Mouse (Mus musculus) embryonic facial prominence, embryonic 15.5 days (tissue): ENCODE measurements at regions not wholly inside any gene's neighbourhood (a gene's known extent, or its start where the extent isn't known, plus 50 kb on each side); places are given as distances from the start of the nearest gene placed in this dataset.

ENCODE experiments used
- ATAC-seq: fragments of 200-750 bp; cut with Nextera tagmentation; 2 replicates; pipeline ENCODE4 v1.8.0; 2017; ENCODE audit warnings: low read depth, moderate TSS enrichment; ENCODE audit not compliant: insufficient number of reproducible peaks, low FRiP score, low TSS enrichment
- H3K27ac ChIP-seq: fragments of 300-500 bp; sonication (generic); replicated peaks from 2 replicates; pipeline ENCODE4 v1.5.1; 2015; ENCODE audit warnings: mild to moderate bottlenecking, inconsistent platforms
- H3K27me3 ChIP-seq: fragments of 300-500 bp; sonication (generic); 2 replicates; pipeline ENCODE4 v1.6.1; 2015; ENCODE audit warnings: inconsistent platforms
- H3K36me3 ChIP-seq: fragments of 300-500 bp; sonication (generic); 2 replicates; pipeline ENCODE4 v1.6.1; 2015; ENCODE audit warnings: mild to moderate bottlenecking, inconsistent platforms
- H3K4me1 ChIP-seq: fragments of 300-500 bp; sonication (generic); 2 replicates; pipeline ENCODE4 v1.6.1; 2015; ENCODE audit warnings: inconsistent platforms
- H3K4me2 ChIP-seq: fragments of 300-500 bp; sonication (generic); replicated peaks from 2 replicates; pipeline ENCODE4 v1.6.1; 2015; ENCODE audit warnings: mild to moderate bottlenecking, inconsistent platforms
- H3K4me3 ChIP-seq: fragments of 300-500 bp; sonication (generic); replicated peaks from 2 replicates; pipeline ENCODE4 v1.5.1; 2015; ENCODE audit warnings: mild to moderate bottlenecking, inconsistent platforms
- H3K9ac ChIP-seq: fragments of 300-500 bp; sonication (generic); 2 replicates; pipeline ENCODE4 v1.6.1; 2015; ENCODE audit warnings: inconsistent platforms
- H3K9me3 ChIP-seq: fragments of 300-500 bp; sonication (generic); replicated peaks from 2 replicates; pipeline ENCODE4 v1.6.1; 2016; ENCODE audit warnings: inconsistent platforms
- WGBS: fragments of 180-500 bp; shearing (Covaris S2); methylation state at CpG from one replicate; pipeline ENCODE4 v1.1.7; 2015; 5-methylcytosine and 5-hydroxymethylcytosine counted together

GRCm38 (mm10) chr2:11005806-11006205 lies 166.1 kb upstream of the Prkcq start:
- Histone ChIP-seq H3K4me1 (peaks cover 5% of the 10 kb centered on the region; the same call in 1 of the 2 replicates), H3K4me3 (no peak overlapping the region), H3K27ac (peak overlapping the region; percentile 28; the same call in 1 of the 2 replicates), H3K9ac (no peak overlapping the region), H3K9me3 (no peaks in the 10 kb centered on the region), H3K27me3 (no peaks in the 10 kb centered on the region), H3K36me3 (no peaks in the 10 kb centered on the region), H3K4me2 (no peak overlapping the region)
- 73% methylated on average over 2 of the region's 2 CpGs for WGBS
- no peak for ATAC-seq

- Histone ChIP-seq H3K27me3 (no peaks in the 10 kb centered on the region), H3K9me3 (no peaks in the 10 kb centered on the region), H3K4me3 (no peak overlapping the region), H3K27ac (no peak overlapping the region), H3K4me1 (no peaks in the 10 kb centered on the region), H3K36me3 (no peaks in the 10 kb centered on the region), H3K9ac (no peak overlapping the region), H3K4me2 (no peak overlapping the region)
- WGBS, result 69% methylated on average over 11 of the region's 11 CpGs
- no peak for ATAC-seq
Observed at GRCm38 (mm10) chr2:11011041-11011962, 160.6 kb upstream of the Prkcq start.

GRCm38 (mm10) chr2:11012312-11012860 lies 159.5 kb upstream of the Prkcq start:
- no peaks in the 10 kb centered on the region for H3K4me1 ChIP-seq
- ATAC-seq, result no peak
- H3K4me3 ChIP-seq, result no peak overlapping the region
- WGBS, result 54% methylated on average over 4 of the region's 4 CpGs
- no peaks in the 10 kb centered on the region for H3K36me3 ChIP-seq
- no peaks in the 10 kb centered on the region for H3K9me3 ChIP-seq
- H3K9ac ChIP-seq, result no peak overlapping the region
- no peak overlapping the region for H3K4me2 ChIP-seq
- no peak overlapping the region; the same call in 1 of the 2 replicates for H3K27ac ChIP-seq
- H3K27me3 ChIP-seq, result no peaks in the 10 kb centered on the region

GRCm38 (mm10) chr2:11013154-11013553 lies 158.8 kb upstream of the Prkcq start:
- Histone ChIP-seq H3K4me3 (no peak overlapping the region), H3K27me3 (no peaks in the 10 kb centered on the region), H3K9ac (no peak overlapping the region), H3K9me3 (no peaks in the 10 kb centered on the region), H3K36me3 (no peaks in the 10 kb centered on the region), H3K4me2 (no peak overlapping the region; the same call in 1 of the 2 replicates), H3K27ac (peak overlapping the region; percentile 45; the same call in 1 of the 2 replicates), H3K4me1 (no peaks in the 10 kb centered on the region)
- WGBS, result 69% methylated on average over 3 of the region's 3 CpGs
- ATAC-seq, result no peak

- H3K4me3 ChIP-seq, result no peak overlapping the region
- no peak overlapping the region for H3K4me2 ChIP-seq
- 77% methylated on average over 1 of the region's 1 CpGs for WGBS
- no peaks in the 10 kb centered on the region for H3K4me1 ChIP-seq
- H3K9ac ChIP-seq, result no peak overlapping the region
- no peaks in the 10 kb centered on the region for H3K36me3 ChIP-seq
- no peak for ATAC-seq
- no peak overlapping the region for H3K27ac ChIP-seq
- H3K27me3 ChIP-seq, result no peaks in the 10 kb centered on the region
- H3K9me3 ChIP-seq, result no peaks in the 10 kb centered on the region
Observed at GRCm38 (mm10) chr2:11016446-11016845, 155.5 kb upstream of the Prkcq start.

GRCm38 (mm10) chr2:11032891-11033290 lies 139.0 kb upstream of the Prkcq start:
- Histone ChIP-seq H3K36me3 (no peaks in the 10 kb centered on the region), H3K4me3 (no peak overlapping the region), H3K9me3 (no peaks in the 10 kb centered on the region), H3K9ac (no peak overlapping the region), H3K4me1 (no peaks in the 10 kb centered on the region), H3K4me2 (no peak overlapping the region), H3K27me3 (no peaks in the 10 kb centered on the region), H3K27ac (no peak overlapping the region)
- WGBS, result 81% methylated on average over 4 of the region's 4 CpGs
- no peak for ATAC-seq

GRCm38 (mm10) chr2:11034178-11034577 lies 137.7 kb upstream of the Prkcq start:
- Histone ChIP-seq H3K9me3 (no peaks in the 10 kb centered on the region), H3K9ac (no peak overlapping the region), H3K4me1 (no peaks in the 10 kb centered on the region), H3K4me2 (no peak overlapping the region), H3K27ac (no peak overlapping the region), H3K27me3 (no peaks in the 10 kb centered on the region), H3K4me3 (no peak overlapping the region), H3K36me3 (no peaks in the 10 kb centered on the region)
- no peak for ATAC-seq
- WGBS, result 46% methylated on average over 1 of the region's 1 CpGs

- Histone ChIP-seq H3K27ac (no peak overlapping the region), H3K9ac (no peak overlapping the region), H3K27me3 (no peaks in the 10 kb centered on the region), H3K4me2 (no peak overlapping the region), H3K36me3 (no peaks in the 10 kb centered on the region), H3K9me3 (no peaks in the 10 kb centered on the region), H3K4me3 (no peak overlapping the region), H3K4me1 (no peaks in the 10 kb centered on the region)
- no peak for ATAC-seq
- WGBS, result 76% methylated on average over 10 of the region's 11 CpGs
Observed at GRCm38 (mm10) chr2:11037343-11037742, 134.6 kb upstream of the Prkcq start.

GRCm38 (mm10) chr2:11038440-11038839 lies 133.5 kb upstream of the Prkcq start:
- Histone ChIP-seq H3K27me3 (no peaks in the 10 kb centered on the region), H3K9me3 (no peaks in the 10 kb centered on the region), H3K4me1 (no peaks in the 10 kb centered on the region), H3K4me3 (no peak overlapping the region), H3K9ac (no peak overlapping the region), H3K36me3 (no peaks in the 10 kb centered on the region), H3K4me2 (no peak overlapping the region), H3K27ac (no peak overlapping the region)
- ATAC-seq, result no peak
- WGBS, result 86% methylated on average over 5 of the region's 5 CpGs

- H3K9me3 ChIP-seq, result no peaks in the 10 kb centered on the region
- H3K9ac ChIP-seq, result no peak overlapping the region
- H3K4me3 ChIP-seq, result no peak overlapping the region
- H3K4me1 ChIP-seq, result no peaks in the 10 kb centered on the region
- 73% methylated on average over 2 of the region's 2 CpGs for WGBS
- H3K36me3 ChIP-seq, result no peaks in the 10 kb centered on the region
- H3K27ac ChIP-seq, result no peak overlapping the region
- H3K27me3 ChIP-seq, result no peaks in the 10 kb centered on the region
- no peak for ATAC-seq
- no peak overlapping the region for H3K4me2 ChIP-seq
Observed at GRCm38 (mm10) chr2:11040005-11040404, 131.9 kb upstream of the Prkcq start.

GRCm38 (mm10) chr2:11044727-11045274 lies 127.1 kb upstream of the Prkcq start:
- Histone ChIP-seq H3K9ac (no peak overlapping the region), H3K9me3 (no peaks in the 10 kb centered on the region), H3K4me2 (no peak overlapping the region), H3K4me3 (no peak overlapping the region), H3K36me3 (no peaks in the 10 kb centered on the region), H3K4me1 (no peaks in the 10 kb centered on the region), H3K27me3 (no peaks in the 10 kb centered on the region), H3K27ac (no peak overlapping the region)
- WGBS, result 83% methylated on average over 3 of the region's 3 CpGs
- ATAC-seq, result no peak
